Mouse (Mus musculus): ENCODE measurements around the gene Ahdc1. TPM values are rescaled to one million over a fixed set of nuclear protein-coding genes. Genes with fewer than 3 reads are reported as not detected.

Ahdc1 gene
- 8.0 and 8.2 TPM in 2 replicates for polyA plus RNA-seq (2015; fragmentation: Nextera tagmentation; extraction: Ambion mirVana)

GRCm38 (mm10) chr4:133011028-133011820, at the start of gene Ahdc1:
Gene Ahdc1 (plus strand): TSS chr4:133011260.
- Histone ChIP-seq H3K9ac (ENCODE audit: low read length) (peak within 1 kb of the TSS; percentile 99), H3K27me3 (ENCODE audit: control insufficient read depth, insufficient read depth, low read depth, low read length) (peaks cover 18% of the 10 kb centered on the region; the same call in 1 of the 2 replicates), H3K36me3 (ENCODE audit: control insufficient read depth, insufficient read depth, low read length) (no peaks in the 10 kb centered on the region), H3K4me1 (replicated peaks; ENCODE audit: control insufficient read depth, insufficient read depth, low read length) (peaks cover 41% of the 10 kb centered on the region), H3K4me3 (ENCODE audit: low read length) (peak within 1 kb of the TSS; percentile 94), H3K9me3 (ENCODE audit: control insufficient read depth, low read length) (no peaks in the 10 kb centered on the region), H3K4me2 (ENCODE audit: low read depth, low read length) (peak within 1 kb of the TSS; percentile 91), H3K27ac (ENCODE audit: low read length) (peak within 1 kb of the TSS; percentile 97)
- under 1% methylated on average over 62 of the region's 66 CpGs for WGBS
- ATAC-seq (ENCODE audit: low read depth), result peak; percentile 87

DNA sequence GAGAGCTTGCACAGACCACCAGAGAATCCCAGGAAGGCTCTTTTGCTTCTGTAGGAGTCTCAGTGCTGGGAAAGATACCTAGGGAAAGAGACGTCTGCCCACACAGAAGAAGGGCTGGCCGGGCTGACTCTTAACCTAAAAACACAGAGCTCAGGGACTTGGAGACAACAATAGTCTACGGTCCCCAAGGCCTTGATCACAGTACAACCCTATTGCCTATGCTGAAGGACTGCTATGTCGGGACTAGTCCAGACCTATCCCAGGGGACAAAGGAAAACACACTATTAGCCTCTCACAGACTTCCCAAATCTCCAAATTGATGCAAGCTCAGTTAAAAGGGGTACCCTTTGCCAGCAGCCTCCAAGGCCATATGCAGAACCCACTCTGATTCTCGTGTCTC, 49.2 kb upstream of the Ahdc1 start:
- peaks cover 31% of the 10 kb centered on the region for H3K4me1 ChIP-seq (replicated peaks; ENCODE audit: control insufficient read depth, insufficient read depth, low read length)
- no peaks in the 10 kb centered on the region for H3K9me3 ChIP-seq (ENCODE audit: control insufficient read depth, low read length)
- H3K4me3 ChIP-seq (ENCODE audit: low read length), result no peak overlapping the region
- H3K27ac ChIP-seq (ENCODE audit: low read length), result no peak overlapping the region
- 83% methylated on average over 5 of the region's 5 CpGs for WGBS
- no peak overlapping the region for H3K4me2 ChIP-seq (ENCODE audit: low read depth, low read length)
- H3K27me3 ChIP-seq (ENCODE audit: control insufficient read depth, insufficient read depth, low read depth, low read length), result no peaks in the 10 kb centered on the region
- H3K36me3 ChIP-seq (ENCODE audit: control insufficient read depth, insufficient read depth, low read length), result no peaks in the 10 kb centered on the region
- no peak overlapping the region for H3K9ac ChIP-seq (ENCODE audit: low read length)
- no peak for ATAC-seq (ENCODE audit: low read depth)

DNA sequence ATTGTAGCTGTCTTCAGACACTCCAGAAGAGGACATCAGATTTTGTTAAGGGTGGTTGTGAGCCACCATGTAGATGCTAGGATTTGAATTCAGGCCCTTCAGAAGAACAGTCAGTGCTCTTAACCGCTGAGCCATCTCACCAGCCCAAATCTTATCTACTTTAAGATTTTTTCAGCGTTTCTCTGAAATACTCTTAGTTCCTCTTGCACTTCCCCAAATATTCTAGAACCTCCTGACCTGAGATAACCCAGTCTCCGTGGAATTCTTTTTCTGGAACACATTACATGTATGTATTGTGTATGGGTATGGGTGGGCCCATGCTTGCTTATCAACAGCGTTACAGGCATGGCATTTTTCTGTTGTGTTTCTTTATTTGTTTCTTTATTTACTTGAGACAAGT, 48.4 kb upstream of the Ahdc1 start:
- WGBS, result 80% methylated on average over 4 of the region's 4 CpGs
- Histone ChIP-seq H3K4me2 (ENCODE audit: low read depth, low read length) (no peak overlapping the region), H3K9me3 (ENCODE audit: control insufficient read depth, low read length) (no peaks in the 10 kb centered on the region), H3K4me3 (ENCODE audit: low read length) (no peak overlapping the region), H3K4me1 (replicated peaks; ENCODE audit: control insufficient read depth, insufficient read depth, low read length) (peaks cover 31% of the 10 kb centered on the region), H3K27me3 (ENCODE audit: control insufficient read depth, insufficient read depth, low read depth, low read length) (no peaks in the 10 kb centered on the region), H3K9ac (ENCODE audit: low read length) (no peak overlapping the region), H3K36me3 (ENCODE audit: control insufficient read depth, insufficient read depth, low read length) (no peaks in the 10 kb centered on the region), H3K27ac (ENCODE audit: low read length) (no peak overlapping the region)
- no peak for ATAC-seq (ENCODE audit: low read depth)

- Histone ChIP-seq H3K36me3 (ENCODE audit: control insufficient read depth, insufficient read depth, low read length) (no peaks in the 10 kb centered on the region), H3K27me3 (ENCODE audit: control insufficient read depth, insufficient read depth, low read depth, low read length) (no peaks in the 10 kb centered on the region), H3K27ac (ENCODE audit: low read length) (no peak overlapping the region), H3K4me2 (ENCODE audit: low read depth, low read length) (no peak overlapping the region), H3K9ac (ENCODE audit: low read length) (no peak overlapping the region), H3K4me3 (ENCODE audit: low read length) (no peak overlapping the region), H3K9me3 (ENCODE audit: control insufficient read depth, low read length) (no peaks in the 10 kb centered on the region), H3K4me1 (replicated peaks; ENCODE audit: control insufficient read depth, insufficient read depth, low read length) (peaks cover 30% of the 10 kb centered on the region)
- no peak for ATAC-seq (ENCODE audit: low read depth)
- 40% methylated on average over 2 of the region's 2 CpGs for WGBS
Measured at GRCm38 (mm10) chr4:132963436-132963835, 47.6 kb upstream of the Ahdc1 start.

- Histone ChIP-seq H3K27me3 (ENCODE audit: control insufficient read depth, insufficient read depth, low read depth, low read length) (no peaks in the 10 kb centered on the region), H3K4me3 (ENCODE audit: low read length) (no peak overlapping the region), H3K9ac (ENCODE audit: low read length) (no peak overlapping the region), H3K4me2 (ENCODE audit: low read depth, low read length) (no peak overlapping the region), H3K9me3 (ENCODE audit: control insufficient read depth, low read length) (no peaks in the 10 kb centered on the region), H3K27ac (ENCODE audit: low read length) (no peak overlapping the region), H3K4me1 (replicated peaks; ENCODE audit: control insufficient read depth, insufficient read depth, low read length) (peaks cover 24% of the 10 kb centered on the region), H3K36me3 (ENCODE audit: control insufficient read depth, insufficient read depth, low read length) (no peaks in the 10 kb centered on the region)
- WGBS, result 51% methylated on average over 3 of the region's 3 CpGs
- ATAC-seq (ENCODE audit: low read depth), result no peak
Measured at GRCm38 (mm10) chr4:132964064-132964463, 47.0 kb upstream of the Ahdc1 start.

DNA sequence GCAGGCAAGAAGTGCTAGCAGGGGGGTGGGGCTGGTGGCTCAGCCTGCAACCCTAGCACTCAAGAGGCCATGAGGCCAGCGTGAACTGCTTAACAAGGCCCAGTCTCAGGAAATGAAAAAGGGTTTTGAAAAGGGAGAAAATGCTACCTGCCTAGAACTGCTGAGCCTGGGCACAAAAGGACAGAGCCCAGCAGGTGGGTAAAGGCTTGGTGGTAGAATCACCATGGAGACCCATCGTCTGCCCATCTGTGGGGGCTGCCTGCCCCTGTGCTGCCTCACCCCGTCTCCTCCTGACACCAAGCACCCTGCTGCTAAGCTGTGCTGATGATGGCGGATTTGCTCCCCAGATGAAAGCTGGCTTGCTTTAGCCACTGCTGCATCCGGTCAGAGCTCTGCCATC, 46.6 kb upstream of the Ahdc1 start:
- Histone ChIP-seq H3K36me3 (ENCODE audit: control insufficient read depth, insufficient read depth, low read length) (no peaks in the 10 kb centered on the region), H3K27me3 (ENCODE audit: control insufficient read depth, insufficient read depth, low read depth, low read length) (no peaks in the 10 kb centered on the region), H3K4me1 (replicated peaks; ENCODE audit: control insufficient read depth, insufficient read depth, low read length) (peaks cover 20% of the 10 kb centered on the region), H3K9ac (ENCODE audit: low read length) (no peak overlapping the region), H3K4me3 (ENCODE audit: low read length) (no peak overlapping the region), H3K9me3 (ENCODE audit: control insufficient read depth, low read length) (no peaks in the 10 kb centered on the region), H3K4me2 (ENCODE audit: low read depth, low read length) (no peak overlapping the region), H3K27ac (ENCODE audit: low read length) (no peak overlapping the region)
- ATAC-seq (ENCODE audit: low read depth), result no peak
- WGBS, result 56% methylated on average over 5 of the region's 5 CpGs

GRCm38 (mm10) chr4:132968105-132968938, 42.7 kb upstream of the Ahdc1 start:
- WGBS, result 35% methylated on average over 6 of the region's 6 CpGs
- ATAC-seq (ENCODE audit: low read depth), result no peak
- Histone ChIP-seq H3K4me3 (ENCODE audit: low read length) (no peak overlapping the region), H3K9me3 (ENCODE audit: control insufficient read depth, low read length) (no peaks in the 10 kb centered on the region), H3K9ac (ENCODE audit: low read length) (no peak overlapping the region), H3K4me1 (replicated peaks; ENCODE audit: control insufficient read depth, insufficient read depth, low read length) (peaks cover 3% of the 10 kb centered on the region), H3K36me3 (ENCODE audit: control insufficient read depth, insufficient read depth, low read length) (no peaks in the 10 kb centered on the region), H3K27ac (ENCODE audit: low read length) (no peak overlapping the region), H3K4me2 (ENCODE audit: low read depth, low read length) (no peak overlapping the region), H3K27me3 (ENCODE audit: control insufficient read depth, insufficient read depth, low read depth, low read length) (no peaks in the 10 kb centered on the region)

DNA sequence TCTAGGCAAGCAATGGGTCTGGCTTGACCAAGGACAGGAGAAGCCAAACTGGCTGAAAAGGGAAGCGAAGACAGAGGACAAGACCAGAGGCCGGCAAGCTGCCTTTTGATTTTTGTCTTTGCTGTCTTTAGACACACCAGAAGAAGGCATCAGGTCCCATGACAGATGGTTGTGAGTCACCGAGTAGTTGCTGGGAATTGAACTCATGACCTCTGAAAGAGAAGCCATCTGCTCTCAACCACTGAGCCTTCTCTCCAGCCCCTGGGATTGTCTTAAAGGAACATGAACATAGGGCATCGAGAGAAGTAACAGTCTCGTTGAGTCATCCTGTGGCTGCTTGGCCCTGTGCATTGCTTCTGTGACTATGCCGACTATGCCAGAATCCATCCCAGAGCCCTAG, 39.5 kb upstream of the Ahdc1 start:
- no peak overlapping the region for H3K4me2 ChIP-seq (ENCODE audit: low read depth, low read length)
- no peak overlapping the region for H3K27ac ChIP-seq (ENCODE audit: low read length)
- WGBS, result 63% methylated on average over 6 of the region's 6 CpGs
- H3K36me3 ChIP-seq (ENCODE audit: control insufficient read depth, insufficient read depth, low read length), result no peaks in the 10 kb centered on the region
- H3K27me3 ChIP-seq (ENCODE audit: control insufficient read depth, insufficient read depth, low read depth, low read length), result no peaks in the 10 kb centered on the region
- no peaks in the 10 kb centered on the region for H3K9me3 ChIP-seq (ENCODE audit: control insufficient read depth, low read length)
- H3K9ac ChIP-seq (ENCODE audit: low read length), result no peak overlapping the region
- H3K4me1 ChIP-seq (replicated peaks; ENCODE audit: control insufficient read depth, insufficient read depth, low read length), result peaks cover 25% of the 10 kb centered on the region
- no peak overlapping the region for H3K4me3 ChIP-seq (ENCODE audit: low read length)
- ATAC-seq (ENCODE audit: low read depth), result no peak

DNA sequence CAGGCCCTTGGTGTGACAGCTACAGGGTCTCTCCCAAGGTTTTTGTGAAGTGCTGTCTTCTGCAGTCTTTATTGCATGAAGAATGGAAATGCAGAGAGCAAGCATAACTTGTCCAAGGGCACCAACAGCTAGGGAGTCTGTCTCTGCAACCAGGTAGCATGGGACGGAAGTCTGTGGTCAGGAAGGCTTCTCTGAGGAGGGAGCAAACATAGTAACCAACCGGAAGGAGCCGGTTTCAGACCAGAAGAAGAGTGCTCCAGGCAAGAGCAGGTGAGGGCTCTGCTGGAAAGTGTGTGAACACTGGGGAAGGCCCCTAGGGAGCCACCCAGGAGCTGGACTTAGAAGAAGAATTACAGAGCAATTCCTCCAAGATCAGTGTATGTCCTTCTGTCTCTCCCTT, 39.0 kb upstream of the Ahdc1 start:
- no peak for ATAC-seq (ENCODE audit: low read depth)
- Histone ChIP-seq H3K9ac (ENCODE audit: low read length) (no peak overlapping the region), H3K4me3 (ENCODE audit: low read length) (no peak overlapping the region), H3K4me1 (replicated peaks; ENCODE audit: control insufficient read depth, insufficient read depth, low read length) (peaks cover 25% of the 10 kb centered on the region), H3K36me3 (ENCODE audit: control insufficient read depth, insufficient read depth, low read length) (no peaks in the 10 kb centered on the region), H3K4me2 (ENCODE audit: low read depth, low read length) (no peak overlapping the region), H3K9me3 (ENCODE audit: control insufficient read depth, low read length) (no peaks in the 10 kb centered on the region), H3K27me3 (ENCODE audit: control insufficient read depth, insufficient read depth, low read depth, low read length) (no peaks in the 10 kb centered on the region), H3K27ac (ENCODE audit: low read length) (no peak overlapping the region)
- WGBS, result 51% methylated on average over 3 of the region's 3 CpGs
